Mouse (Mus musculus) heart, embryonic 12.5 days (tissue): Measurements from ENCODE around the gene Pls1. TPM values are rescaled to one million over a fixed set of nuclear protein-coding genes. Genes with fewer than 3 reads are reported as not detected.
A peak's percentile ranks its signal among the peaks of the same experiment; 100 is the strongest.

Experiments used
- ATAC-seq: fragments of 200-750 bp; cut with Nextera tagmentation; 2 replicates; pipeline ENCODE4 v1.8.0; 2017; ENCODE audit warnings: moderate TSS enrichment, moderate library complexity; ENCODE audit not compliant: insufficient number of reproducible peaks, low FRiP score
- H3K27ac ChIP-seq: fragments of 300-500 bp; sonication (generic); 2 replicates; pipeline ENCODE4 v1.5.1; 2016; ENCODE audit warnings: mild to moderate bottlenecking, moderate library complexity; ENCODE audit not compliant: poor library complexity, severe bottlenecking
- H3K27me3 ChIP-seq: fragments of 300-500 bp; sonication (generic); replicated peaks from 2 replicates; pipeline ENCODE4 v1.6.1; 2016; ENCODE audit warnings: mild to moderate bottlenecking, moderate library complexity
- H3K36me3 ChIP-seq: fragments of 300-500 bp; sonication (generic); 2 replicates; pipeline ENCODE4 v1.6.1; 2016; ENCODE audit warnings: mild to moderate bottlenecking, moderate library complexity
- H3K4me1 ChIP-seq: fragments of 300-500 bp; sonication (generic); replicated peaks from 2 replicates; pipeline ENCODE4 v1.6.1; 2016; ENCODE audit warnings: mild to moderate bottlenecking
- H3K4me2 ChIP-seq: fragments of 300-500 bp; sonication (generic); 2 replicates; pipeline ENCODE4 v1.6.1; 2016; ENCODE audit warnings: mild to moderate bottlenecking, moderate library complexity
- H3K4me3 ChIP-seq: fragments of 300-500 bp; sonication (generic); 2 replicates; pipeline ENCODE4 v1.5.1; 2016; ENCODE audit warnings: mild to moderate bottlenecking
- H3K9ac ChIP-seq: fragments of 300-500 bp; sonication (generic); 2 replicates; pipeline ENCODE4 v1.6.1; 2016; ENCODE audit warnings: mild to moderate bottlenecking, moderate library complexity
- H3K9me3 ChIP-seq: fragments of 300-500 bp; sonication (generic); replicated peaks from 2 replicates; pipeline ENCODE4 v1.6.1; 2016; ENCODE audit warnings: mild to moderate bottlenecking, moderate library complexity
- WGBS: fragments of 180-500 bp; shearing (Covaris S2); methylation state at CpG from one replicate; pipeline ENCODE4 v1.1.7; 2016; 5-methylcytosine and 5-hydroxymethylcytosine counted together
- polyA plus RNA-seq: library from polyadenylated mRNA; unstranded; fragments of >200 nt; fragmentation: Nextera tagmentation; extraction: Ambion mirVana; gene quantifications from 2 replicates; pipeline ENCODE4 v1.2.1, GENCODE M21; 2016

Pls1 gene
- polyA plus RNA-seq, 1 experiment from 2014 or later = 1.1 TPM

DNA sequence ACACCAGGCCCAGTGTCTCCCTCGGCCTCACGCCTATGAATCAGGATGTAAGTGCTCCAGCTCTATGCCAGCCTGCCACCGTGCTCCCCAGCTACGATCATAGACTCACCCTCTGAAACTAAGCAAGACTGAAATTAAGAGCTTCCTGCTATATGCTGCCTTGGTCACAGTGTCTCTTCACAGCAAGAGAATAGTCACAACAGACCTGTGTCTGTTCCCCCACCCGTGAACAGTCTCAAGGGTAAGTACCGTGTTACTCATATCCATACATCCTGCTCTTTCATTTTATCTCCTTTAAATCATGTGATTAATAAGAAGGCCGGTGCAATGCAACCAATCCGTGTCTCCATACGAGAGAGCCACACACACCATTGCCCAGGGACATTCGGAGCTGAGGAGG lies 9.4 kb downstream of the Pls1 start:
- H3K9ac ChIP-seq = no peak overlapping the region
- H3K9me3 ChIP-seq = no peaks in the 10 kb centered on the region
- H3K36me3 ChIP-seq = no peaks in the 10 kb centered on the region
- no peak overlapping the region for H3K27ac ChIP-seq
- no peaks in the 10 kb centered on the region for H3K27me3 ChIP-seq
- H3K4me2 ChIP-seq = no peak overlapping the region
- no peak overlapping the region for H3K4me3 ChIP-seq
- WGBS = 78% methylated on average over 10 of the region's 10 CpGs
- ATAC-seq = no peak
- no peaks in the 10 kb centered on the region for H3K4me1 ChIP-seq

DNA sequence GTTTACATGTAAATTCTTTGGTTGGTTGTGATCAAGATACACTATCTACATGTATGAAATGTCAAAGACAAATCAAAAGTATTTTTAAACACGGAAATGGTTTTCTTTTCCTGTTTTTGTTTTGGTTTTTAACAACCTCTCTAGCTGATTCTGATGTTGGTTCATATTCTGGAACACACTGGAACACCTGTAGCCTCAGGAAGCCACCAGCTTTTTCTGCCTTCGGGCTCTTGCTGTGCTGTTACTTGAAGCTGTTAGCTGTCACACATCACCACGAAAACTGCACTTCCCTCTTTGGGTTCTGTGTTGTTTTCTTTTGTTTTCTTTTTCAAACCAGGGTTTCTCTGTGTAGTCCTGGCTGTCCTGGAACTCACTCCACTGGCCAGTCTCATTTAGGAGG lies 10.3 kb downstream of the Pls1 start:
- Histone ChIP-seq H3K9me3 (no peaks in the 10 kb centered on the region), H3K4me1 (no peaks in the 10 kb centered on the region), H3K27ac (no peak overlapping the region), H3K36me3 (no peaks in the 10 kb centered on the region), H3K4me3 (no peak overlapping the region), H3K4me2 (no peak overlapping the region), H3K27me3 (no peaks in the 10 kb centered on the region), H3K9ac (no peak overlapping the region)
- ATAC-seq = no peak
- WGBS = 65% methylated on average over 3 of the region's 3 CpGs

DNA sequence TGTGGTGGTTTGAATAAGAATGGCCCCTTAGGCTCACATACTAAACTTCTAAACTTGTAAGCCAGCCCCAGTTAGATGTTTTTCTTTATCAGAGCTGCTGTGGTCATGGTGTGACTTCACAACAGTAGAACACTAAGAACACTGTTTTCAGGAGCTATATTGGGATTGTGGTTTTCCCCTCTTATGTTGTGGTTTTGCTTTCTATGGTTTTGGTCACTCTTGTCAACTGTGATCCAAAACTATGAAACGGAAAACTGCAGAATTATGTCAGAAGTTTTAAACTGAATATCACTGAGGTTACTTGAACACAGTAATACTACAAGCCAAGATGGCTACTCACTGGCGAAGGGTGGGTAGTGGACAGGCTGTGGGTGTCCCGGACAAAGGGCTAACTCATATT lies 12.4 kb downstream of the Pls1 start:
- no peak overlapping the region for H3K4me2 ChIP-seq
- H3K9ac ChIP-seq = no peak overlapping the region
- no peak overlapping the region for H3K27ac ChIP-seq
- no peaks in the 10 kb centered on the region for H3K27me3 ChIP-seq
- H3K4me3 ChIP-seq = no peak overlapping the region
- H3K9me3 ChIP-seq = no peaks in the 10 kb centered on the region
- H3K4me1 ChIP-seq = peaks cover 4% of the 10 kb centered on the region; the same call in 1 of the 2 replicates
- H3K36me3 ChIP-seq = no peaks in the 10 kb centered on the region
- ATAC-seq = no peak
- 81% methylated on average over 3 of the region's 3 CpGs for WGBS

DNA sequence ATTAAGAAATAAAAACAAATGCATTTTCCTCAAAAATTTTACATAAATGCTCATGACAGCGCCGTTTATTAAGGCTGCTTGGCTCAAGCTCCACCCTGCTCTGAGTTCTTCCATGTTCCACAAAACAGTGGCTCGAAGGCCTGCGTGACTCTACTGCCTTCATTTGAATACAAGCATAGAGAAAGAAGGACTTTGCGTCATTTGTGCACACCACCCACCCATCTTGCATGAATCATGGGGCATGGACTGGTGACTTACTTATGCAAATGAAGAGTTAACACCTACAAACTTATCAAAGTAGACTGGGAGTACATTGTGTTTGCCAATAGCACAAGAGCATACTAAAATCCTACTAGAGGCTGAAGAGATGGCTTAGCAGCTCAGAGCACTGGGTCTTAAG lies 17.5 kb downstream of the Pls1 start:
- Histone ChIP-seq H3K36me3 (no peaks in the 10 kb centered on the region), H3K4me1 (peaks cover 4% of the 10 kb centered on the region; the same call in 1 of the 2 replicates), H3K27me3 (no peaks in the 10 kb centered on the region), H3K4me2 (no peak overlapping the region), H3K4me3 (no peak overlapping the region), H3K9me3 (no peaks in the 10 kb centered on the region), H3K27ac (no peak overlapping the region), H3K9ac (no peak overlapping the region)
- WGBS = 87% methylated on average over 5 of the region's 5 CpGs
- ATAC-seq = no peak

DNA sequence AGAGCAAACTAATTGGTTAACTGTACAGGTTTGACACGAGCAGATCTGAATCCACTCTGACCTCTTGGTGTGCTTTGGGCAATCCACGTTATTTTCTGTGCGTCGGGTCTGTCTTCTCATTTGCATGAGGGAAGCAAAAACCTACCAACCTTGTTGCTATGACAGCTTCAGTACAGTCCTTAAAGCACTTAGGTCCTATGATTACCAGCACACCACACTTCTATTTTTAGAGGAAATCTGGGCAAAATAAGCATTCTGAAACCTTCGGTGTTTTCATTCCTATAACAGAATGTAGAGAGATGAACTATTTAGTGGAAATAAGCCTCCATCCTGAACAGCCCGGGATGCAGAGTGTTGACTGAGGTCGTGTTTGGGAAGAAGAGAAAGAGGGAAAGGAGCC lies 22.6 kb downstream of the Pls1 start:
- H3K27ac ChIP-seq = no peak overlapping the region
- H3K36me3 ChIP-seq = no peaks in the 10 kb centered on the region
- H3K9me3 ChIP-seq = no peaks in the 10 kb centered on the region
- 74% methylated on average over 7 of the region's 7 CpGs for WGBS
- no peaks in the 10 kb centered on the region for H3K27me3 ChIP-seq
- H3K4me3 ChIP-seq = no peak overlapping the region
- H3K4me2 ChIP-seq = no peak overlapping the region
- H3K9ac ChIP-seq = no peak overlapping the region
- ATAC-seq = no peak
- H3K4me1 ChIP-seq = no peaks in the 10 kb centered on the region

DNA sequence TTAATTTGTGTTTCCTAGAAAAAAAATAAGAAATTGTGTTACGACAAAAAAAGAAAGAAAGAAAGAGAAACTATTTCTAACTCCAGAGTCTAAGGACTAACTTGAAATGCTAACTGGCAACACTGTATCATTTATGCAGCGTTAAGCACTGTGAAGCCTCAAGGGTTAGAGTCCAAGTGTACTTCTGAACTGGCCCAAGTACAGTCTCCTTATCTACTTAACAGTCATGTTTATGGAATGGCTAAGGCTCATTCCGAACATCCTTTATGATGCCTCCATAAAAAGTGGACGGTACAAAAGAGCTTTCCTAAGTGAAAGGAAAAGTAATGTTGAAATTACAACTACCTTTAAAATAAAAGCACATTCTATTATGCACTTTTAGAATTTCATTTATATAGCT lies 29.4 kb downstream of the Pls1 start:
- no peak overlapping the region for H3K27ac ChIP-seq
- H3K4me1 ChIP-seq = 0 out of 2 replicates have a peak, but pooled peaks cover 3% of the 10 kb centered on the region
- no peak for ATAC-seq

DNA sequence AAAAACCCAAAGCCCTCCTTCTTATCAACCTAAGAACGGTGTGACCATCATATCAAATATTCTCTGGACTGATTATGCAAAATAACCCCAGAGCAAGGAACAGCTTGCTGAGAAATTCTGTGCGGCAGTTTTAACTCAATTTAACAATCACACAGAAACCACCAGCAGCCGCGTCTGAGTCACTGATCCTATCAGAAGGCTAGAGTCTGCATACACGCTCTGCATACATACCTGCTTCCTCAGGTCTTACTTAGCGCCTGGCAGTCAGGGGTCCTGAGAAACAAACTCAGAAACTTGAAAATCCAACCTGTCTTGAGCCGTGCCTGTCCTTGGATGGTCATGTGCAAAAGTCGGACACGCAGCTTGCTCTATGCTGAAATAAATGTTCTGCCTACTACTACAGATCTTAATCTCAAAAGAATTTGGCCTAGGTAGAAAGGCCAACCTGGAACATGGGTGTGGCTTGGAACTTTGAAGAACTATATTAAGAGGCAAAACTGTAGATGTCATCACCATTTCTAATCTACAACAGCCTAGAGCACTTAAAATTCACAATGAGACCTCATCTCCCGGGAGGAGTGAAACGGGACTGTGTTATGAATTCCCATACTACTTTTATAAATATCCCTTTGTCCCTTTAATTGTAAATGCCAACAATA lies 30.0 kb downstream of the Pls1 start:
- Histone ChIP-seq H3K27me3 (no peaks in the 10 kb centered on the region), H3K27ac (no peak overlapping the region), H3K4me1 (0 out of 2 replicates have a peak, but pooled peaks cover 3% of the 10 kb centered on the region), H3K4me3 (no peak overlapping the region), H3K36me3 (no peaks in the 10 kb centered on the region), H3K4me2 (no peak overlapping the region), H3K9me3 (peaks cover 8% of the 10 kb centered on the region; the same call in 1 of the 2 replicates), H3K9ac (no peak overlapping the region)
- 68% methylated on average over 11 of the region's 11 CpGs for WGBS
- ATAC-seq = no peak

More for the DNA sequence above, 29.4 kb downstream of the Pls1 start:
- Histone ChIP-seq H3K9ac (no peak overlapping the region), H3K4me2 (no peak overlapping the region), H3K9me3 (peaks cover 8% of the 10 kb centered on the region; the same call in 1 of the 2 replicates), H3K36me3 (no peaks in the 10 kb centered on the region), H3K4me3 (no peak overlapping the region), H3K27me3 (no peaks in the 10 kb centered on the region)
- 76% methylated on average over 4 of the region's 4 CpGs for WGBS

DNA sequence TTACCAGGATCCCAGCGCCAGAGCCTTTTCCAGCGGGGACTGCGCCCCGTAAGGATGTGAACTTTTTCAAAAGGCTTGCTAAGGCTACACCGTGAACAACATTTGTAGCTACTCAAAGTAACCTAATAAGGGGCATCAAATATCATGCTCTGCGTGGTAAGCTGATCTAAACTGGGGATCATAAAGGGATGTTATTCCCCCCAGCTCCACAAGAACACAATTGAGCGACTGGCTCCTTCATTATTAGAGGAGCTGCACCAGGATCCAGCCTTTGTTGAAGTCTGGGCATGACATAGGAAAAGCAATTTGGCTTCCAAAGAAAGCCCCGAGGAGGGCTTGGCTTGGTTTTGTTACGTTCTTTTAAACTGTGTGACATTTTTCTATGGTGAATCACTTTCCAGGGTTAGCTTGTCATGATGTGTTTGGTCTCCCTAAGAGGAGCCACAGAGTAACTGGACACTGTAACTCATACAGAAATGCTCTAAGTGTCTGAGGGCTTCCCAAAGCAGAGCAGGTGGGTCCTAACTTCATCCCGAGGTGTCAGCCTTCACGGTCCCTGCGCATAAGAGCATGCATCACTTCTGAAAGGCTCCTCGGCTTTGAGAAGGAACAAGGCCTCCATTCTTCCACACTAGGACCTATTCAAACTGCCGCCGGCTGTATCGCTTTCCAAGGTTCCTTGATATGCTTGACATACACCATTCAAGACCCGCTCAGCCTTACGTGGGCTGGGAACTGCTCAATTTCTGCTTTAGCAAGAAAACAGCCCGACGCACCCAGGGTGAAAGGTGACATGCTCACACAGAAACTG lies 31.2 kb downstream of the Pls1 start:
- no peak overlapping the region for H3K27ac ChIP-seq
- no peak overlapping the region for H3K4me2 ChIP-seq
- 71% methylated on average over 20 of the region's 20 CpGs for WGBS
- no peaks in the 10 kb centered on the region for H3K36me3 ChIP-seq
- ATAC-seq = no peak
- no peaks in the 10 kb centered on the region for H3K27me3 ChIP-seq
- H3K9me3 ChIP-seq = peaks cover 8% of the 10 kb centered on the region; the same call in 1 of the 2 replicates
- H3K4me1 ChIP-seq = 0 out of 2 replicates have a peak, but pooled peaks cover 3% of the 10 kb centered on the region
- no peak overlapping the region for H3K9ac ChIP-seq
- no peak overlapping the region for H3K4me3 ChIP-seq

DNA sequence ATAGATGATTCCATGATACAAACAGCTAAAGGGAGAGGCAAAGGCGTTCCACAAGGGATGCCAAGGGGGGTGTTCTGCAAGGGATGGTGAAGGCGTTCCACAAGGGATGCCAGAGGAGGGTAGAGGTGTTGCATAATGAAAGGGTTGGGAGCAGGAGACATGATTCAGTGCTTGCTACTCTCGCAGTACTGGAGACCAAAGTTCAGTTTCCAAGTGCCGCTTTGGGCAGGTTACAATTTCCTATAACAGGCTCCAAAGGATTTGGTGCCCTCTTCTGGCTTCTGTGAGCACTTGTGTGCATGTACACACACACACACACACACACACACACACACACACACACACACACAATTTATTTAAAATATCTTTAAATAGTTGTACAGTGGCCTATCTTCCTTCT lies 33.3 kb downstream of the Pls1 start:
- H3K27me3 ChIP-seq = no peaks in the 10 kb centered on the region
- H3K9me3 ChIP-seq = peaks cover 8% of the 10 kb centered on the region; the same call in 1 of the 2 replicates
- no peak for ATAC-seq
- no peaks in the 10 kb centered on the region for H3K36me3 ChIP-seq
- 96% methylated on average over 4 of the region's 4 CpGs for WGBS
- no peak overlapping the region for H3K9ac ChIP-seq
- 0 out of 2 replicates have a peak, but pooled peaks cover 3% of the 10 kb centered on the region for H3K4me1 ChIP-seq
- no peak overlapping the region for H3K27ac ChIP-seq
- no peak overlapping the region for H3K4me2 ChIP-seq
- no peak overlapping the region for H3K4me3 ChIP-seq

DNA sequence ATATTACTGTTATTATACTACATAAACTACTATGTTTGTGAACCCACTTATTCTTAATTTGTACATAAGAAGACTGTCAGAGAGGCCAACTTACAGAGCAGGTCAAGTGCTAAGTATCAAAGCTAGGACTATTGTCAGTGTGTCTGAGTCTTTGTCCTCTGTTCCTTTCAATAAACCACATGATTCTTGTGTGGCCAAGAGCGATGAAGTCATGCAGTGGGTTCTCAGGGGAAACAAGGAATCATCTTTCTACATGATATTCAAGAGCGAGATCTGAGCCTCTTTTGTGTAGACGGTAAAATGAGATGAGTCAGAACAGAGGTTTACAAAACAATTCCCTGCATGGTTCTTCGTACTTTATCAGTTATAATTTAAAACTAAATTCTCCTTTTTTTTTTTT lies 35.5 kb downstream of the Pls1 start:
- H3K36me3 ChIP-seq = no peaks in the 10 kb centered on the region
- no peak for ATAC-seq
- H3K4me1 ChIP-seq = peaks cover 6% of the 10 kb centered on the region
- no peaks in the 10 kb centered on the region for H3K27me3 ChIP-seq
- no peak overlapping the region for H3K9ac ChIP-seq
- WGBS = 78% methylated on average over 4 of the region's 4 CpGs
- H3K27ac ChIP-seq = no peak overlapping the region
- H3K9me3 ChIP-seq = peaks cover 8% of the 10 kb centered on the region; the same call in 1 of the 2 replicates
- no peak overlapping the region for H3K4me2 ChIP-seq
- no peak overlapping the region for H3K4me3 ChIP-seq

DNA sequence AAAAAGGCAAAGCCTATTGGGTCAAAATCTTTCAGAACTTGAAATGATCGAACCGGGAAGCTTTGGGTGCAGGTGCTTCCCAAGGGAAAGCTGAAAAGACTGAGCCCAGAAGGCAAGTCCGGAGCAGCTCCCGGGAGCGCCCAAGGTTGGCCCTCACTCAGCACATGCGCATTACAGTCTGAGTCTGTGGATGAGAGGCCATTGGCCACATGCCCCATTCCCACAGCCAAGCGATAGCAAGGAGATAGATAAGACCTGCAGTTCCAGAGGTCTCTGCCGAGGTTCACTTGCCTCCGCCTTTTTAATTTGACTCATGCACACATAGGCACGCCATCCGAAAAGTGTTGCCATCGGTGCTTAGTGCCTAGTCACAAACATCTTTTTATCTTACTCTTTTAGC lies 39.7 kb downstream of the Pls1 start:
- H3K9ac ChIP-seq = no peak overlapping the region
- no peak for ATAC-seq
- no peaks in the 10 kb centered on the region for H3K27me3 ChIP-seq
- H3K9me3 ChIP-seq = no peaks in the 10 kb centered on the region
- peaks cover 8% of the 10 kb centered on the region for H3K4me1 ChIP-seq
- H3K4me2 ChIP-seq = peak overlapping the region; percentile 23; the same call in 1 of the 2 replicates
- H3K27ac ChIP-seq = no peak overlapping the region
- H3K4me3 ChIP-seq = no peak overlapping the region
- WGBS = 52% methylated on average over 12 of the region's 12 CpGs
- H3K36me3 ChIP-seq = no peaks in the 10 kb centered on the region
